Mouse (Mus musculus): Measurements from ENCODE around the gene Sptlc2.

- TF ChIP-seq CTCF (IDR thresholded peaks at IDR 0.05; ENCODE audit: borderline replicate concordance, extremely low read depth, insufficient read depth, insufficient read length): no peak
- TF ChIP-seq POLR2A (IDR thresholded peaks at IDR 0.05; ENCODE audit: borderline replicate concordance, extremely low read depth, insufficient read depth, insufficient read length, poor library complexity, severe bottlenecking): no peak
Measured at GRCm38 (mm10) chr12:87317951-87318350, 70.2 kb downstream of the Sptlc2 start.

Data from brain, embryonic 14.5 days (tissue).